Mouse (Mus musculus) liver, embryonic 15.5 days (tissue): ENCODE results near the gene Rec8. TPM values are rescaled to one million over a fixed set of nuclear protein-coding genes. Genes with fewer than 3 reads are reported as not detected.
A peak's percentile ranks its signal among the peaks of the same experiment; 100 is the strongest.

ENCODE experiments used
- ATAC-seq: fragments of 200-750 bp; cut with Nextera tagmentation; 2 replicates; pipeline ENCODE4 v1.8.0; 2017; ENCODE audit warnings: moderate number of reproducible peaks, mild to moderate bottlenecking, moderate library complexity; ENCODE audit not compliant: insufficient read depth
- H3K27ac ChIP-seq: fragments of 300-500 bp; sonication (generic); replicated peaks from 2 replicates; pipeline ENCODE4 v1.5.1; 2015; ENCODE audit warnings: mild to moderate bottlenecking, inconsistent platforms
- H3K27me3 ChIP-seq: fragments of 300-500 bp; sonication (generic); 2 replicates; pipeline ENCODE4 v1.6.1; 2015; ENCODE audit warnings: mild to moderate bottlenecking, inconsistent platforms
- H3K36me3 ChIP-seq: fragments of 300-500 bp; sonication (generic); replicated peaks from 2 replicates; pipeline ENCODE4 v1.6.1; 2015; ENCODE audit warnings: moderate library complexity, mild to moderate bottlenecking, inconsistent platforms
- H3K4me1 ChIP-seq: fragments of 300-500 bp; sonication (generic); replicated peaks from 2 replicates; pipeline ENCODE4 v1.6.1; 2015; ENCODE audit warnings: inconsistent platforms
- H3K4me2 ChIP-seq: fragments of 300-500 bp; sonication (generic); 2 replicates; pipeline ENCODE4 v1.6.1; 2015; ENCODE audit warnings: moderate library complexity, mild to moderate bottlenecking, inconsistent platforms
- H3K4me3 ChIP-seq: fragments of 300-500 bp; sonication (generic); replicated peaks from 2 replicates; pipeline ENCODE4 v1.5.1; 2015; ENCODE audit warnings: mild to moderate bottlenecking, inconsistent platforms
- H3K9ac ChIP-seq: fragments of 300-500 bp; sonication (generic); 2 replicates; pipeline ENCODE4 v1.6.1; 2015; ENCODE audit warnings: moderate library complexity, mild to moderate bottlenecking, inconsistent platforms
- H3K9me3 ChIP-seq: fragments of 300-500 bp; sonication (generic); replicated peaks from 2 replicates; pipeline ENCODE4 v1.6.1; 2016; ENCODE audit warnings: inconsistent platforms
- WGBS: fragments of 180-500 bp; shearing (Covaris S2); methylation state at CpG from one replicate; pipeline ENCODE4 v1.1.7; 2015; ENCODE audit warnings: mixed read lengths; ENCODE audit not compliant: insufficient replicate concordance; 5-methylcytosine and 5-hydroxymethylcytosine counted together
- polyA plus RNA-seq: library from polyadenylated mRNA; unstranded; fragments of >200 nt; fragmentation: Nextera tagmentation; extraction: Ambion mirVana; gene quantifications from 2 replicates; pipeline ENCODE4 v1.2.1, GENCODE M21; 2015

Rec8 gene
- polyA plus RNA-seq, 1 experiment from 2014 or later: 1.7 TPM

DNA sequence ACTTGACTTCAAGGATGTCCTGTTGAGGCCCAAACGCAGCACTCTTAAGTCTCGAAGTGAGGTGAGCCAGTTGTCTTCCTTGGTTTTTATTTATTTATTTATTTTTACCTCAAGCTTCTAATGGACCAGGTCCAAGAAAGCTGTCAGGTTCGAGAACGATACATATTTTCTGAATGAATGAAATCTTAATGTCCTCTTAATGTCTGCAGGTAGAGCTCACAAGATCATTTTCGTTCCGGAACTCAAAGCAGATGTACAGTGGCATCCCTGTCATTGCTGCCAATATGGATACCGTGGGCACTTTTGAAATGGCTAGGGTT, 54.9 kb downstream of the Rec8 start:
- Histone ChIP-seq H3K9me3 (no peaks in the 10 kb centered on the region), H3K9ac (peak overlapping the region; percentile 76), H3K36me3 (peaks cover 35% of the 10 kb centered on the region), H3K4me3 (peak overlapping the region; percentile 79), H3K4me2 (peak overlapping the region; percentile 75), H3K4me1 (peaks cover 32% of the 10 kb centered on the region), H3K27me3 (no peaks in the 10 kb centered on the region), H3K27ac (peak overlapping the region; percentile 88)
- ATAC-seq: no peak
- WGBS: 56% methylated on average over 7 of the region's 7 CpGs

Other genes starting within 250 kb of the Rec8 start
- gene Dhrs4, start 139.3 kb upstream of the Rec8 start, polyA plus RNA-seq: 77.8 and 86.8 TPM in 2 replicates
- 0.28 and 0.41 TPM in 2 replicates for gene Carmil3, start 127.4 kb upstream of the Rec8 start, polyA plus RNA-seq
- not detected in 2 replicates for gene Cpne6, start 107.6 kb upstream of the Rec8 start, polyA plus RNA-seq
- gene Nrl, start 93.1 kb upstream of the Rec8 start, polyA plus RNA-seq: not detected in 2 replicates
- gene Pck2, start 77.8 kb upstream of the Rec8 start, polyA plus RNA-seq: 36.0 and 39.9 TPM in 2 replicates
- gene Dcaf11, start 58.0 kb upstream of the Rec8 start, polyA plus RNA-seq: 57.9 and 64.1 TPM in 2 replicates
- 1.6 and 2.1 TPM in 2 replicates for gene A730061H03Rik, start 57.6 kb upstream of the Rec8 start, polyA plus RNA-seq
- 1.1 and 1.9 TPM in 2 replicates for gene Fitm1, start 42.4 kb upstream of the Rec8 start, polyA plus RNA-seq
- 108 and 116 TPM in 2 replicates for gene Psme1, start 39.9 kb upstream of the Rec8 start, polyA plus RNA-seq
- 25.6 and 25.9 TPM in 2 replicates for gene Emc9, start 32.7 kb upstream of the Rec8 start, polyA plus RNA-seq
- 173 and 191 TPM in 2 replicates for gene Psme2, start 26.9 kb upstream of the Rec8 start, polyA plus RNA-seq
- 9.1 and 12.0 TPM in 2 replicates for gene Rnf31, start 26.3 kb upstream of the Rec8 start, polyA plus RNA-seq
- 20.7 and 20.9 TPM in 2 replicates for gene Irf9, start 14.5 kb upstream of the Rec8 start, polyA plus RNA-seq
- gene Ipo4, start 17.9 kb downstream of the Rec8 start, polyA plus RNA-seq: 26.6 and 36.7 TPM in 2 replicates
- gene Gm49378, start 19.9 kb downstream of the Rec8 start, polyA plus RNA-seq: 0.54 and 0.67 TPM in 2 replicates
- 48.4 and 51.7 TPM in 2 replicates for gene Tm9sf1, start 25.8 kb downstream of the Rec8 start, polyA plus RNA-seq
- 0.09 TPM in 1 of 2 replicates, not detected in the other for gene Tssk4, start 32.1 kb downstream of the Rec8 start, polyA plus RNA-seq
- gene Mdp1, start 42.5 kb downstream of the Rec8 start, polyA plus RNA-seq: 18.4 and 18.5 TPM in 2 replicates
- gene Gmpr2, start 53.9 kb downstream of the Rec8 start, polyA plus RNA-seq: 21.2 and 25.6 TPM in 2 replicates
- gene Nedd8, start 54.1 kb downstream of the Rec8 start, polyA plus RNA-seq: 218 and 233 TPM in 2 replicates
- 21.0 and 22.4 TPM in 2 replicates for gene Tinf2, start 63.8 kb downstream of the Rec8 start, polyA plus RNA-seq
- 2.9 and 3.9 TPM in 2 replicates for gene Tgm1, start 95.9 kb downstream of the Rec8 start, polyA plus RNA-seq
- gene Rabggta, start 104.2 kb downstream of the Rec8 start, polyA plus RNA-seq: 10.5 and 11.0 TPM in 2 replicates
- 39.4 and 43.5 TPM in 2 replicates for gene Dhrs1, start 127.7 kb downstream of the Rec8 start, polyA plus RNA-seq
- gene Nop9, start 127.7 kb downstream of the Rec8 start, polyA plus RNA-seq: 23.4 and 24.4 TPM in 2 replicates
- 57.5 and 77.8 TPM in 2 replicates for gene Cideb, start 140.4 kb downstream of the Rec8 start, polyA plus RNA-seq
- 0.74 and 0.93 TPM in 2 replicates for gene Ltb4r2, start 143.4 kb downstream of the Rec8 start, polyA plus RNA-seq
- 14.0 and 14.5 TPM in 2 replicates for gene Ltb4r1, start 147.9 kb downstream of the Rec8 start, polyA plus RNA-seq
- 1.4 and 1.9 TPM in 2 replicates for gene Adcy4, start 166.1 kb downstream of the Rec8 start, polyA plus RNA-seq
- gene Ripk3, start 170.8 kb downstream of the Rec8 start, polyA plus RNA-seq: 16.9 and 19.7 TPM in 2 replicates
- gene Nfatc4, start 205.1 kb downstream of the Rec8 start, polyA plus RNA-seq: 0.67 and 0.86 TPM in 2 replicates
- gene Nynrin, start 236.0 kb downstream of the Rec8 start, polyA plus RNA-seq: 2.0 and 2.1 TPM in 2 replicates